In genomic region chr17:25644761-25645160, GRCm38 (mm10) we compare ENCODE assay signal across 20 mouse cellular contexts.
"Had no signal": no experiment of that assay in that cellular context is flagged by ENCODE, and none has a peak within 500 bp of the region (broad histone marks: within the 10 kb centered on the region; RNA-seq: fewer than 3 reads in every experiment).

No protein-coding gene starts in this region.

- H3K9ac ChIP-seq: liver, embryonic 13.5 days; lung, embryonic 14.5 days; neural tube, embryonic 12.5 days; neural tube, embryonic 15.5 days had no signal

- H3K4me3 ChIP-seq: layer of hippocampus, adult 2 months; liver, embryonic 13.5 days; megakaryocyte, embryonic 14.5 days; neural tube, embryonic 12.5 days; neural tube, embryonic 15.5 days had no signal

- H3K4me2 ChIP-seq: liver, embryonic 13.5 days; lung, embryonic 14.5 days; midbrain, embryonic 11.5 days; neural tube, embryonic 12.5 days; neural tube, embryonic 15.5 days had no signal

- H3K27ac ChIP-seq: kidney, postnatal 0 days; layer of hippocampus, adult 2 months; liver, embryonic 13.5 days; neural tube, embryonic 12.5 days; neural tube, embryonic 15.5 days; stomach, postnatal 0 days had no signal

- H3K9me3 ChIP-seq: liver, embryonic 13.5 days; neural tube, embryonic 12.5 days; neural tube, embryonic 15.5 days had no signal

- DNase-seq: kidney, adult 2 months; kidney, postnatal 25 days; layer of hippocampus, adult 9-11 months; layer of hippocampus, postnatal 36 days; liver, embryonic 13.5 days; lung, embryonic 14.5 days; lung, postnatal 36 days; midbrain, embryonic 14.5 days; right cerebral cortex, adult 18-20 months; right cerebral cortex, postnatal 14 days; right cerebral cortex, postnatal 4 days; thymus, adult 2 months; thymus, postnatal 14 days had no signal

- H3K27me3 ChIP-seq: liver, embryonic 13.5 days; neural tube, embryonic 12.5 days; neural tube, embryonic 15.5 days had no signal

- H3K36me3 ChIP-seq: liver, embryonic 13.5 days; neural tube, embryonic 15.5 days had no signal
